Mouse (Mus musculus) right cerebral cortex, postnatal 14 days (tissue): ENCODE data around the gene Nr6a1.

ENCODE experiments used
- DNase-seq: peaks from one replicate; pipeline ENCODE4 v3.0.0; 2022

The Nr6a1 gene

DNA sequence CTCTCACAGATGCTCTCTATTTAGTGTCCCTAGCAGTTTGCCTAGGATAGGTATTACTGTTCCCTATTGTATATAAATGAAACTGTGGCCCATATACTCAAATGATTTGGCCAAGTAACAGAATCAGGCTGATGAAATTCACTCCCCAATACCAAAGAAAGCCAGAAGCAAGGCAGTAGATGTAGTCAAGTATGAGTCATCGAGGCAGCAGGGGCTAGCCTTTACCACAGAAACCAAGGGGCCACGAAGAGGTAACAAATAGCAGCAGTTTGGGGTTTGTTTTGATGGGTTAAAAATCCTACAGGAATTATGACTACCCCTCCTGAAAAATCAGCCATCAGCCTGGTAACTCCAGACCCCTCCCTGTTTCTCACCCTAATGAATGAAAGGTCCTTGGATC is 147.5 kb downstream of the Nr6a1 start:
- no peak for DNase-seq

DNA sequence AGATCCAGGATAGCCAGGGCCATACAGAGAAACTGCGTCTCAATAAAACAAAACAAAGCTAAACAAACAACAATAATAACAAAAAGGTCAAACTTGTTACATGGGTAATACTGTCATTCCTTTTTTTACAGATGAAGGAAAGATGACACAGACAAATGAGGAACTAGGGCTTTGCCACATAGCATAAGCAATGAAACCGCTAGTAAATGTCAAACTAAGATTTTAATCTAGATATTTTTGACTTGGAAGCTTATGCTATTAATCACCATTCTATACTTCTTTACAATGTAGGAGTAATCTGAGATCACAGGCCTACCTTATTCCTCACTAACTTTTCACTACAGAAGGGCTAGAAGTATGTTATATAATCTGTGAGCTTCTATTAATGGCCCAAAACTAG is 150.2 kb downstream of the Nr6a1 start:
- no peak for DNase-seq

DNA sequence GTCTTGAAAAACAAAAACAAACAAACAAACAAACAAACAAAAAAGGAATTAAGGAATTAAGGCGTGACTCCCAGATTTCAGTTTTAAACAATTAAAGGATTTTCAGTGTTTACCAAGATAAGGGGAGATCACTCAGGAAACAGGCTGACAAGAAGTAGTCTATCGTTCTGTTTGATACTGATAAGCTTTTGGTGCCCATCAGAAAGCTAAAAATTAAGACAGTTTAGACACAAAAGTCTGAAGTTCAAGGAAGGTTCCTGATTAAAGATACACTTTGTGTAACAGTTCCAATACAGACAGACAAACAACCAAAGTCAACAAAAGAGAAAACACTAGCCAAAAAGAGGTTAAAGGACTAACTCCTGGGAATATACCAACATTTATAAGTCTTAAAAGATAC is 152.6 kb downstream of the Nr6a1 start:
- no peak for DNase-seq

DNA sequence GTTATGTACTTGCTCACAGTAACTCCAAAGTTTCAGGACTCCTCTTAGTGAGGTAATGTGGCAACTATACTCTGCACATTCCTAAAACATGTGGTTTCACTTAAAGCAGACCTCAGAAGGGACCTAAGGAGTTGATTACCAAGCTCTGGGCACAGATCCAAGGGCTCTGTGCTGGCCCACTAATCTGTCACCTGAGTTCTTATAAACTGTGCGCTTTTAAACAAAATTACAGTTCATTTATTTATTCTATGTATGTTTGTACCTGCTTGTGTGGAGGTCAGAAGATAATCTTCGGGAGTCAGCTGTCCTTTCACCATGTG is 156.1 kb downstream of the Nr6a1 start:
- no peak for DNase-seq

DNA sequence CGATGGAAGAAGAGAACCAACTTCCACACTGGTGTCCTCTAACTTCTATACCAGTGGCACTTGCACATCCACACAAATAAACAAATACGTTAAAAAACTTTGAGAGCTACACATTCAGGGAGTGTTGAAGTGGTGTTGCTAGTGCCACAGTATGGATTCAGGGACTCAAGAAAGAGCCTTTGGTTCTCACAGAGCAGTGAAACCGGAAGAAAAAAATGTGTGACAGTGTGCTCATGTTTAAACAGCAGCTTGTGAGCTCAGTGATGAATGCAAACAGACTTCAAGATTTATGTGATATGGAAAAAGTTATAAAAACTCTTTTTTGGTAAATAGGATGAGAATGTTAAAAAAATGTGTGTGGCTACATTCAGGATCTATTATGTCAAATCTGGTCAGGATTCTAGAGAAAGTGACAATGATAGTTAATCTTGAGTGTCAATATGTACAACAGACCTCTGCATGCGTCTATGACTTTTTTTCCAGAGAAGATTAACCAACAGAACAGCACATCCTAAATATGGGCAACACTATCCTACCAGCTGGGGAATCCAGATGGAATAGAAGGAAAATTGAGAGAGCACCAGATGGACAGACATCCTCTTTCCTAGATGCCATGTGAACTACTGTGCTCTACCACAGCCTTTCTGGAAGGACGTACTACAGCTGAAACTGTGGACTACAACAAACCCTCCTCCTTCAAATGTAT is 156.6 kb downstream of the Nr6a1 start:
- DNase-seq, result no peak

DNA sequence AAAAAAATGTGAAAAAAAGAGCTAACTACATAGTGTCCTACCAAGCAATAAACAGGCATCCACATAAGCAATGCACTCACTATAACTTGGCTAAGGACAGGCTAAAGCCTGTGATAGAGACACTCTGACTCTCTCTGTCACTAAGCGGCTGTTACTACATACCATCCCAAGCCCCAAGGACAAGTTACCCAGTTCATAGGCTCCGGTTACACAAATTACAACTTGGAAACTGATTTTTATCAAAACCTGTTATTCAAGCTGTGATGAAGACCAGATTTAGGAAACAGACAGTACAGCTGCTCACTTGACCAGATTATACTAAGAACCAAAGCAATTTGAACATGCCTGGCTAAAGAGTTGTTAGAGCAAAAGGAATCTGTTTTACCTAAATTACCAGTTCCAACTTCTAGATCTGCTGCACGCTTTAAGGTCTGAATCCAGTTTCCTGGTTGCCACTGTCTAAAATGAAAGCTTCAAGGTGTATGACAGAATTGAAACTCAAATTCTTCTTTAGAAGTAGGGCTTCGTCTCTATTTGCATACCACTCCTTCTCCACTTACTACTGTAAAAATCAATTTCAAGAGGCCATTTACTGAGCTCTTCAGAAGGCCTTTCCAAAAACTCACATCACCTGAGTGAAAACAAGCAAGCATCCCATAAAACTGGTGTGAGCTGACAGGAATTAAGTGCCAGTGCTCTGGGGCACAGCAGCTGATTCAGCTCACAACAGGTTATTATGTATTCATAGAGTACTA is 160.1 kb downstream of the Nr6a1 start:
- DNase-seq, result no peak

DNA sequence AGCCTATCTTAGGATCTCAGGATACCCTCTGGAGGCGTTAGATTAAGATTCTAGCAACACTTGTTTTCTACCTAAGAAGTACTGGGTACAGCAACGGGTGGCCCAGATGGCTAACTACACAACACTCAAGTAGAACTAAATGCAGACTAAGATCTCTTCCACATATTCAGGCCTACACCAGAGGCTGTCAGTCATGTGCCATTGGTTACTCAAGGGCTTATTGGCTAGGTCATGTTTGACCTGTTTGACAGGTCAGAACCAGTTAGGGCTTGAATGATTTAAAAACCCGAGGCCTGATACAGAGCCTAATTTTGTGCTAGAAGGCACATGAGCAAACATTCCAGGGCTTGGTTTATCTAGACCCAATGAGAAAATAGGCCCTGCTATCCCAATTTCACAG is 187.6 kb downstream of the Nr6a1 start:
- DNase-seq, result no peak

DNA sequence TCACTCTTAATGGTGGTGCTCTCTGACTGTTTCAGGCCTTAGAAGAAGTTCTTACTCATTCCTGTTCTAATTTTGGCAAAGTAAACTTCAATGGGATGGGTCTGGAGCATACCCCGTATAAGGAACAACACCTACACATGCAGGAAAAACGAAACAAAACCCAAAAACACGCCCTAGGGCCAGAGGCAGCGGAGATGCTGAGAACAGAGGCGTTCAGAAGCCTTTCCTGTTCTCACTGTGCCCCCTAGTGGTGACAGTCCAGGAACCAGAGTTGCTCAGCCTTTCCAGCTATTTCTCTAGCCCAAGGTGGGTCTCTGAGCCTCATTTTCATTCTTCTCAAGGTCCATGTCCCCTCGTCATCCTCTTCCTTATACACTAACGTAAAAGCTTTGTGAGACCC is 188.1 kb downstream of the Nr6a1 start:
- DNase-seq, result peak; percentile 88

DNA sequence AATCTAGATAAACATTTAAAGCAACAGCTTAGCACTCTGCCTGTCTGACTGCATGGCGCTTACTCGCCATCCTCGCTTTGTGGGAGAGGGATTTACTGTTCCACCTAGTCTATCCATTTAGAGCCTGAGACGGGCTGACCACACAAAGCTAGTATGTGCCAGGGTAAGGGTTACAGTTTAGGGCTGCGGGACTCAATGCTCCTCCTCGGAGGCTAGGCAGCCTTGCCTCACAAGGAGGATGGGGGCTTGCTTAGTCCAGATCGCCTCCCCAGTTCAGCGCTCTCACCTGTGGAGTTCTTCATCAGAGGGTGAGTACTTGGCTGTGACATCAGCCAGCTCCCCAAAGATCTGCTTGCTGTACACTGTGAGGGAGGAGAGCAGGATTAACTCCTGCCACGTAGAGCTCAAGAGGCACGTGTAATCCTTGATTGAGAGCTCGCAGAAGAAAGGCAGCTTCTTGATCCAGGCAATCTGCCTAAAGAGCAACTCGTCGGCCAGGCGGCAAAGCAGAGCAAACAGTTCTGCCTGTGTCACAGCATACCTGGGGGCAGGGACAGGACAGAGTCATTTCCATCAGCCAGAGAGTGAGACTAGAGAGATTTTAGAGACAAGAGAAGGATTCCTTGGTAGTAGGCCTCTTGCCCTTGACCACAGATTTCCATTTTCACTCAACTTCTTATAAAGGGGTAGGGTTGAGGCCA is 188.7 kb downstream of the Nr6a1 start:
- no peak for DNase-seq

DNA sequence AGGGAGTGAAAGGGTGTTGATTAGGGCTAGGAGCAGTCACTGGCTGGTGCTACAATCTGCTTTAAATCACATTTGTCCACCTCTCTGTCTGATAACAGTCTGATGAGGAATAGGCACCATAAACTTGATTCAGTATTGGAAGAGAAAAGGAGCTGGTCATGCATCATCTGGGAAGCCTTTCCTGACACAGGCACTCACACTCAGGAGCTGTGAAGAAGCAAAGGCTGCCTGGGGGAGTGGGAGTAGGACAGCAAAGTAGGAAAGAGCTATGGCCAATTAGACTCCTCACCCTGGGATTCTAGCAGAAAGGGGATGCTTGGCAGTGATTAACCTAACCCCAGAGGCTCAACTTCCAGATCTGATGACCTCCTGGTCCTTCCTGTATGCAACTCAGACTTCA is 191.7 kb downstream of the Nr6a1 start:
- no peak for DNase-seq

DNA sequence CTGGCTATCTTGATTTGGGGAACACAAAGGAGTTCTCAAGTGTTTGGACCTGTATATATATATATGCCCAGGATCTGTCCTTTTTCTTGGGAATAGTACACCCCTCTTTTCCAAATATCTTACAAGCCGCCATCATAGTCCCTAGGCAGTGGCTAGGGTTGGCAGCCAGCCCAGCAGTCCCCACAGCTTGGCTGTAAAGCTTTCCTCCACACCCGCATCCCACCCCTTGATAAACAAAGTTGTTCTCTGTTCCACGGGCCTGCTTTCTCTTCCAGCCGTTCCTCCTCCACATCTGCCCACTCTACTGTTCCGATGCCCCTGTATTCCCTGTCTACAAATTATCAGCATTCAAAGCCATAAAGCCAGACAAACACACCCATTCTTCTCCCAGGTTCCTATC is 192.8 kb downstream of the Nr6a1 start:
- no peak for DNase-seq

DNA sequence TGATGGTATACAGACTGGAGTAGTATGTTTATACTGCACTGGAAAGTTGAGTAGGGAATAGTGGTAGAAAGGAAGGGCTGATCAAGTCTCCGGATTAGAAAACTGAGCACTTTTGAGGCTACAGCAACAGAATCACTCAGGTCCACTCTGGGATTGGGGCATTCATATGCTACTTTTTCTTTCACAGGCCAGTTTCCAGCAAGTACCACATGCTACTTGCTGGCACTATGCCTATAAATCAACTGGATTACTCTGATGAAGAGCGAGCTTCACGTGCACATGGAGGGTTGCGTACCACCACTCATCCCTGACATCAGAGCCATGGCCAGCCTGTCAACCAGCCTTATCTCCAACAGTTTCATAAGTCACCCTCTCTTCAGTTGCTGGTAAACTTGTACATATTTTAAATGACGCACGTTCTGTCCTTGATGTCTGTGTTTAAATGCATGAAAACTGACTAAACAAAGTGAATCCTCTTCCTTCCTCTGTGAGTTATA is 197.1 kb downstream of the Nr6a1 start:
- DNase-seq, result no peak

DNA sequence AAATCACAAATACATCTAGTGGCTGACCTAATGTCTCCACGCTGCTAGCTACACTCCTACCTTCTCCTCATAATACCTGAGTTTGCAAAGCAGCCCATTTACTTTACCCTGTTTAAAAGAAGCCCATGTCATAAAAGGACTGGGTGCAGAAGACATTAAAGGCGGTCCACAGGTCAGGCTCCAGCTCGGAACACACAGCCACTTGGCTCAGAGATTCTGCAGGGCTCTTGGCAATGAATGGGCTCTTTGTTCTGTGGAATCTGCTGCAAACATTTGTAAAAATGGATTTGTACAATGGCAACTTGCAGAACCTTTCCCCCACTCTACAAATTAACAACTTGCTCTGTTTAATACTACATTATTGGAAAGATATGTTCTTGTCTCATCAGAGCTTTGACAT is 202.1 kb downstream of the Nr6a1 start:
- DNase-seq, result no peak

DNA sequence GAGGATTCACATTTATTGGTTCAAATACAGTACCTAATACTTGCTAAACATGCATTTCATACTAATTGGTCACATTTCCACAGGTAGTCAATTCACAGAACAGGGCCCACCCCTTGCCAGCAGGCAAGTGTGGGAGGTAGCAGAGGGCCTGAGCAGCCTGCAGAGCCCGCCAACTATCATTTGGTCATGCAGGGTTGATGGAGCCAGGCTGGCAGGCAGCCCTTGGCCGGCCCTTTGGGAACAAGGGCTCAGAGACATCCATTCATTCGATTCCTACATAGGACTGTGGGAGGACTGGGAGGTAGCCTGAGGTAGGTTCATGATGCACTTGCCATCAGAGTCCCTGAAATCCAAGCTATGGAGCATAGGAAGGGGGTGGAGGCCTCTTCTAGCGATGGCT is 204.1 kb downstream of the Nr6a1 start:
- DNase-seq, result no peak

DNA sequence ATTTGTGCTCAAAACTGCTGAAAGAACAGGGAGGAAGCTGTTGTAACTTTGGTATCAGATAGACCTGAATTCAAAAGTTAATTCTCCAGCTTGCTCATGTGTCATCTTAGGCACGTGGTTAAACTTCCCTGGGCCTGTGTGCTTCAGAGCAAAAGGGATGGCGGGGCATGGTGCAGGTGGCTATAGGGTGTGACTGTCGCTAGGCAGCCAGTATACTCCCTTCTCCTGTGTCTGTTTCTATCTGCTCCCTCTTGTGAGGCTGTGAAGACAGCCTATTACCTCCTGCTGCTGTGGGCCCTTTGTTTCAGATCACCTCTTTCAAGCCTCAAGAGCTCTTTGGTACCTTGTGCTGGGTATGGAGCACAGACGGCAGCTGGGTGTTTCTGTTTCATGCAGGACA is 205.4 kb downstream of the Nr6a1 start:
- no peak for DNase-seq

DNA sequence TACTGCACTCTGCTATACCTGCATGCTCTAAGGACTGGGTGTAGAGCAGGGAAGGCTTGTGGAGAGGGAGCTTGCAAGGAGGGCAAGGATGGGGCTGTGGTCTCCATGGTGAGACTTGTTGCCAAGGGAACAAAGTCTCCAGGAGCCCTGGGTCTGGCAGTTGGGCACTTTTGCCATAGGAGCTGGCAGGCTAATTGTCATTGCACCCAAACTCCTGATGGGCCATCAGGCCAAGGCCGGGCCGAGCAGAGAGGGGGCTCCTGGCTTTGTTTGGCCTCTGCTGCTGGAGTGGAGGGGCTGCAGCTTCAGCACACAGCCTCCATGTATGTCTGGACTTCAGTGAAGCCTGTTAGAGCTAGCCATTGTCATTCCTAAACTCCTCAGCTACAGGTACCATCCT is 206.8 kb downstream of the Nr6a1 start:
- no peak for DNase-seq

DNA sequence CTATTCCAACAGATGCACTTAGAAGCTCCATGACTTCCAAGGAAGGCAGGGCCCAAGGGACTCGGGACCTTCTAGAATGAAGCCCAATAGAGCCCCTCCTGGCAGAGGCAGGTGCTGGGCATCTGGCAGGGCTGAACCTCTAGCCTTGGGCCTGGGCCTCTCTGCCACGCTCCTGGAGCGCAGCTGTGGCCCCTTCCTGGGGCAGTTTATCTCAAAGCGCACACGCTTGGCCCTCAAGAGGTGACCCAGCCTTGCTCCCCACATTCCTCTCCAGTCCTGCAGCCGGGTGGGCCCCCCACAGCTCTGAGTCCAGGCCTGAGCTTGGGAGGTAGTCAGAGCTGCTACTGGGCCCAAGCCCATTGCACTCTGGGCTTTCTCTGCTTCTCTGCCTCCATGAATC is 208.1 kb downstream of the Nr6a1 start:
- DNase-seq, result no peak

DNA sequence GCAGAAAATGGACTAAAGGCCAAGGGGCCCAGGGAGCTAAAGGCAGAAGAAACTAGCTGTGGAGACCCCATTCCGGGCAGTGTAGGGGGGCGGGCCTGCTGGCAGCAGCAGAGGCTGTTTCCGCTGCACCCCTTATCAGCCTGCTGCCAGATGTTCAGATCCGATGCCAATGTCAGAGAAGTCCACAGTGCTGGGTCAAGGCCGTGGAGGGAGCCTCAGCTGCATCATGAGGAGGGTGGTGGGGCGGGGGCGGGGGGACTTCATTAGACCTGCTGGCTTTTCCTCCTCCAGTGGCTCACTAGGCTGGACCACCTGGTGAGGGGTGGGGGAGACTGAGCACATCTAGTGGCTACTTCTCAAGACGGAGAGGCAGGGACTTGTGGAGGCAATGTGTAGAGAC is 208.8 kb downstream of the Nr6a1 start:
- no peak for DNase-seq

DNA sequence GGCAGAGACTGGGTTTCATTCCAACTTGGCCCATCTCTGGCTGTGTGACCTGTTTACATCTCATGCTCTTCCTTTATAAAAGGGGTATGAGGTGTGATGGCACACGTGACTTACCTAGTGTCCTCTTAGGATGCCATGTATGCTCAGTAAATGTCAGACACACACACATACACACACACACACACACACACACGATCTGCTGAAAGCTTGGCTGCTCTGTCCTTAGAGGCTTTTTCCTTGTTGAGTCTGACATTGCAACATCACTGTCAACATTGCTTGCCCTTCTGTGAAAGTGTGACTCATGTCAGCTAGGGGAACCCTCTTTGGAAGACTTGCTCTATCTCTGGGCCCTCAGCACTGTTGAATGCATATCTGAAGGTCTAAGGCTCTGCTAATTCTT is 210.1 kb downstream of the Nr6a1 start:
- DNase-seq, result no peak

DNA sequence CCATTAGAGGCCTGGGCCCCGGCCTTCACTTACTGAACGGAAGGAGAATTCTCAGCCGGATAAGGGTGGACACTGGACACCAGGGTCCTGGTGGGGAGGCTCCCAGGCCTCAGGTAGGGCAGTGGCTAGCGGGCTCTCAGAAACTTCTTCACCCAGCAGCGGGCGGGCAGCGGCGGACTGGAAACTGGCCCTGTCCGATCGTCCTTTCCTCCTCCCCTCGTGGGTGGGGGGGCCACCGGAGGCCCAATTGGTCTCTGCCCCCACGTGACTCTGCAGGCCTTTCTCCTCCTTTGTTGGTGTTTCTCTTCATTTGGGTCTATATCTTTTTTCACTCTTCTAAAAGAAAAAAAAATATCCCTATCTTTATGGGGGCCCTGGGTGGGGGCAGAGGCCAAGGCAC is 213.2 kb downstream of the Nr6a1 start, which contains the start of gene Nr5a1:
Gene Nr5a1 (minus strand): TSS at position 219 of the 400 bp plus-strand sequence.
- no peak for DNase-seq

DNA sequence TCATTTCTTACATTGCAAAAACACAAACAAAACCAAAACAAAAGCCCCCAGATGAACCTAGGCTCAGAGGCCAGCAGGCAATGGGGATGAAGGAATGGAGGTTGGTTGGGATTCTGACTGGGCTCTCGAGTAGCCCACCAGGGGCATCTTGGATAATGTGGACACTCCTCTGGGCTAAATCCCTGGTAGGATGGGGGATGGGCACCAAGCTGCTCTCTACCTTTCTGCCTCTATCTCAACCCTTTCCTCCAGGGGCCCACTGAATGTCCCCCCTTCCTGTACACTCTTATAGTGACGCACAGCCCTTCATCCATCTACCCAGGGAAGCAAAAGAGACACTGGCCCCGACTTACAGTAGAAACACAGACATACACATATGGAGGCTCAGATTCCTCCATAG is 213.9 kb downstream of the Nr6a1 start:
- DNase-seq, result no peak

DNA sequence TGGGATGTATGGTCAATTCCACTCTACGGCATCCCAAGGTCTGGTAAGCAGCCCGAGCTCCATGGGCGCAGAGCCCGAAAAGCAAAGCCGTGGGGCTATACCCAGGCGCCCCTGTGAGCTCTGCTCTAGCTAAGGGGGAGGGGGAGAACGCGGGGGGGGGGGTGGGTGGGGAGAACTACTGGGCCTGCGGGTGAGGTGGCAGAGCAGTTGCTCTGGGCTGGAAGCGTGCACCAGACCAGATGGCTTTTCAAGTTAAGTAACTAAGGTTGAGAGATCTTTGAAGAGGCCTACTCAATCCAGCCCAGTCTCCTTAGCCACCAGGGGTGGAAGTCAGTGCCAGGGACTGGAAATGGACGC is 214.7 kb downstream of the Nr6a1 start:
- no peak for DNase-seq

DNA sequence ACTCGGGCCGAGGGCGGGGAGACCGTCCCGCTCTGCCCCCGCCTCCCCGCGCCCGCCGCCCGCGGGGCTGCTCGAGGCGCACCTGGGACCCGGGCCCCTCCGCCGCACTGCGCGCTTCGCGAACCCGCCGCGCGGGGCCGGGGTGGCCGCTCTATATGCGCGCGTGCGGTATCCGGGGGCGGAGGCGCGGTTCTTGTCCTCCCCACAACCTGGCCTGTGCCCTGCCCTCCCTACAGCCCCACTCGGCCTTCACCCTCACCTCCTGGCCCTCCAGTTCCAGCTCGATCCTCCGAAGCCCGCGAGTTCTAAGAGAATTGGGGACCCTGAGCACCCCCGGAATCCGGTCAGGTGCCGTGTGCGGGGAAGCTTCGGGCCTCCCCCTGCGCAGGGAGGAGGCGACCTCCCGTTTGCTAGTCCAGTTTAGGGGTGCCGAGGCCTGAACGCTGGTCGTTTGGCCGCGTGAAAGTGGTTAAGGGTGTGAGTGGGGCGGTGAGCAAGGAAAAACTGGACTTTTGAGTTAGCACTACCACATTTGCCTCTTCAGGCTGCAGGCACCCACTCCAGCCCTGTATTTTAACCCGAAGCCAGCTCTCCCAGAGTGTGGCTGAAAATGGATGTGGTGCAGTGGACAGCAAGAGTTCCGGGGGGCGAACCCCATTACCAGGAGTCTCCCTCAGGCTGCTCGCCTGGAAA is 215.3 kb downstream of the Nr6a1 start:
- DNase-seq, result no peak

DNA sequence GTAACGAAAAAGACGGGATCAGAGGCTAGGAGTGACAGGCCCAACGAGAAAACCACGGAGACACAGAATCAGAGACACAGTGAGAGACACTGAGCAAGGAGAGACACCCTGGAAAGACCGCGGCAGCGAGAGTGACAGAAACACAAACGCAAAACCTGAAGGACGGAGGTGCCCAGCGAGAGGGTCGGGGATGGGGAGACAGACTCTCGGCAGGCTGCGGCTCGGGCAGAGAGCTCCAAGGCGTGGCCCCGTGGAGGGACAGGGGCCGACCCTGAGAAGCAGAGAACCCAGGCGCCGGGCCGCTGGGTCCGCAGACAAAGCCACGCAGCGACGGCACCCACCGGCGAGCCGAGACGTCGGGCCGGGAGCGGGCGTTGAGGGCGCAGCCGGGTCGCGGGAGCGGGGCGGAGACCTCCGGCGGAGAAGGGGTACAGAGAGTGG is 216.0 kb downstream of the Nr6a1 start:
- DNase-seq, result no peak
